Mouse (Mus musculus): Measurements from ENCODE around the gene Phkb.
A peak's percentile ranks its signal among the peaks of the same experiment; 100 is the strongest.
"Not testable (repeated sequence)": the region's sequence is repeated elsewhere in the genome, so short reads cannot be mapped to it uniquely, and the experiment has no call there.

Gene Phkb

GRCm38 (mm10) chr8:85840657-85841488 is at the start of gene Phkb, which contains the start of gene Itfg1:
Gene Phkb, plus strand, starts transcription at chr8:85840959.
Gene Itfg1, minus strand, starts transcription at chr8:85840921.
- DNase-seq, result peak; percentile 87 to 91

- not testable (repeated sequence) for DNase-seq
Observed at GRCm38 (mm10) chr8:85796392-85796791, 44.4 kb upstream of the Phkb start.

GRCm38 (mm10) chr8:85800164-85800563 is 40.6 kb upstream of the Phkb start:
- DNase-seq, result no peak

GRCm38 (mm10) chr8:85801408-85801807 is 39.4 kb upstream of the Phkb start:
- no peak for DNase-seq

- DNase-seq, result no peak
Observed at GRCm38 (mm10) chr8:85813621-85814020, 27.1 kb upstream of the Phkb start.

- no peak for DNase-seq
Observed at GRCm38 (mm10) chr8:85839916-85840656, 673 bp upstream of the Phkb start.

GRCm38 (mm10) chr8:85841489-85841795 is 683 bp downstream of the Phkb start:
- no peak for DNase-seq

GRCm38 (mm10) chr8:85845887-85846286 is 5.1 kb downstream of the Phkb start:
- DNase-seq, result no peak

GRCm38 (mm10) chr8:85854220-85855123 is 13.7 kb downstream of the Phkb start:
- DNase-seq, result no peak

GRCm38 (mm10) chr8:85857227-85857896 is 16.6 kb downstream of the Phkb start:
- peak in 1 of 2 experiments; percentile 28 for DNase-seq

- DNase-seq, result no peak
Observed at GRCm38 (mm10) chr8:85860612-85861011, 19.9 kb downstream of the Phkb start.

GRCm38 (mm10) chr8:85862381-85862780 is 21.6 kb downstream of the Phkb start:
- DNase-seq, result no peak

GRCm38 (mm10) chr8:85871660-85872059 is 30.9 kb downstream of the Phkb start:
- DNase-seq, result peak; percentile 11 to 58

- no peak for DNase-seq
Observed at GRCm38 (mm10) chr8:85877976-85878375, 37.2 kb downstream of the Phkb start.

GRCm38 (mm10) chr8:85879624-85880023 is 38.9 kb downstream of the Phkb start:
- no peak for DNase-seq

GRCm38 (mm10) chr8:85884811-85885210 is 44.1 kb downstream of the Phkb start:
- no peak for DNase-seq

GRCm38 (mm10) chr8:85897636-85898035 is 56.9 kb downstream of the Phkb start:
- no peak for DNase-seq

GRCm38 (mm10) chr8:85924991-85925390 is 84.2 kb downstream of the Phkb start:
- DNase-seq, result no peak

- no peak for DNase-seq
Observed at GRCm38 (mm10) chr8:85925574-85925973, 84.8 kb downstream of the Phkb start.

GRCm38 (mm10) chr8:85926107-85926506 is 85.3 kb downstream of the Phkb start:
- DNase-seq, result peak in 1 of 2 experiments; percentile 6

GRCm38 (mm10) chr8:85936148-85936547 is 95.4 kb downstream of the Phkb start:
- DNase-seq, result no peak

- DNase-seq, result no peak
Observed at GRCm38 (mm10) chr8:85937343-85937742, 96.6 kb downstream of the Phkb start.

Data from lung, adult 18-20 months (tissue).